Mouse (Mus musculus): Measurements from ENCODE around the gene Lrrc46.

The Lrrc46 gene

DNA sequence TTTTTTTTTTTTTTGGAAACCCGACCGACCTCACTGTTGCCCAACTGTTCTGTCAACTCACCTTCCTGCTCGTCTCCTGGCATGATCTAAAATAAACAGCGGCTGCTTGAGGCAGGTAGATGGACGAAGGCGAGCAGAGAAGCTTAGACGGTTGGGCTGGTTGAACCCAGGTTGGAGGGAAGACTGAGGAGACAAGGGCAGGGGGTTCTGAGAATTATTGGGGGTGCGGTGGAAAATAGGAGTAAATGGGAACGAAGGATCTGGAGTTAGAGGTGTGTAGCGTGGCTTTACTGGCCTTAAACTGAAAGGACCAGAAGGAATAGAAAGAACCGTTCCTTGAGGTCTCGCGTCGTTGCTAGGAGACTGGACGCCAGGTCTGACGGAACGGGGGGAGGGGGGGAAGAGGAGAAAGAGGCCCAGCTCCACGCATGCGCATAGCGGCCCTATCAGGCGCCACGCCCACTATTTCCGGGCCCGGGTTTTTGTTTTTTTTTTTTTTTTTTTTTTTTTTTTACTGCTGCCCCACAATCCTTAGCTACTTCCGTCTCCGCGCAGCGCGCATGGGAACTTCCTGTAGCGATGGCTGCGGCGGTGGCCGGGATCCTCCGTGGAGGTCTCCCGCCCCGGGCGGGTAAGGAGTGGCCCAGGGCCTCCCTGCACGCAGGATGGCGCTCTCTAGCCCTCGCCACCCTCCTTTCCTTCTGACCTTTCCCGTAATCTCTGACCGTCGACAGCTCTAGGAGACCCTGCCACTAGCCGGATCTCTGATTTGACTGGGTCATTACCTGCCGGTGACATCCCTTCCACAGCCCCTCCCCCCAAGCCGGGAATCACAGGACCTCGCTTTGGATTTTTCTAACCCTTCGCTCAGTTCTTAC lies at the start of gene Lrrc46, which contains the start of gene Mrpl10:
Gene Lrrc46 (minus strand): TSS at position 386 of the 878 bp plus-strand sequence.
Gene Mrpl10 (plus strand): TSS at position 539 of the 878 bp plus-strand sequence.
- DNase-seq (ENCODE audit: extremely low spot score), result peak; percentile 94

DNA sequence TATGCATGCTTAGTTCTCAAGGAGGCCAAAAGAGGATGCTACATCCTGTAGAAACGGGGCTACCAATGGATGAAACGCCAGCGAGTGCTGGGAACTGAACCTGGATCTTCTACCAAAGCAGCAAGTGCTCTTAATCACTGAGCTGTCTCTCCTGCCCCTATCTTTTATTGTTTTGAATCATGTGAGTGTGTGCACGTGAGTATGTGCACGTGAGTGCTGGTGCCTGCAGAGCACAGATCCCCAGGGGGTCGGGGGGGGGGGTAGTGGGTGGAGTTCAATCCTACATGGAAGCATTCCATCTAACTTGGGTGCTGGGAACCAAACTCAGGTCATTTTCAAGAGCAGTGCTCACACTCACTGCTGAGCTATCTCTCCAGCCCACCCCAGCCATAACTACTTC lies 45.2 kb upstream of the Lrrc46 start:
- DNase-seq (ENCODE audit: extremely low spot score), result no peak

DNA sequence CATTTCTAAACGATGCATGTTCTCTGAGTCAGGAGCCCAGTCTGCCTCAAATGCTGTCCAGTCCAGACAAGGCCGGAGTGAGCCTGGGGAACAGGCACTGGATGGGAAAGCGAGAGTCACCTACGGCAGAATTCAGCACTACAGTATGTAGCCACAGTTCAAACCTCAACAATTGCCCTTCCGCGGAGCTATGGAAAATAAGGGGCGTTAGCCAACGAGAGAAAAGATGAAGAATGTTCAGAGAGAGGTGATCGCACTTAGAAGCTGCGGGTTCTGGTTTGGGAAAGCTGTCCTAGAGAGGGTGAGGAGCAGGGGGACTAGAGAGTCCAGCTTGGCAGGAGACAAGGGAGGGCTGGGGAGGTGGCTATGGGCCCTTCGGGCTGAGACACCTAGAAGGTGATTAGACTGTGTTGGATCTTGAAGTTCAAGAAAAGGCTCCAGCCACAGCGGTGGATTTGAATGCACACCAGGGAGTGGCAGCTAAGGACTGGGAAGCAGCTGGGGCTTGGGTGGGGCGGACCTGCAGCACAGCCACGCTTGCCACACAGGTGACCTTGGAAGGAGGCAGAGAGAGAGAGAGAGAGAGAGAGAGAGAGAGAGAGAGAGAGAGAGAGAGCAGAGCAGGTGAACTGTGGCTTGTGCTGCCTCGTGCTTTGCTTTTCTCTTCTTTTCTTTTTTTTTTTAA lies 43.8 kb upstream of the Lrrc46 start:
- DNase-seq (ENCODE audit: extremely low spot score), result no peak

DNA sequence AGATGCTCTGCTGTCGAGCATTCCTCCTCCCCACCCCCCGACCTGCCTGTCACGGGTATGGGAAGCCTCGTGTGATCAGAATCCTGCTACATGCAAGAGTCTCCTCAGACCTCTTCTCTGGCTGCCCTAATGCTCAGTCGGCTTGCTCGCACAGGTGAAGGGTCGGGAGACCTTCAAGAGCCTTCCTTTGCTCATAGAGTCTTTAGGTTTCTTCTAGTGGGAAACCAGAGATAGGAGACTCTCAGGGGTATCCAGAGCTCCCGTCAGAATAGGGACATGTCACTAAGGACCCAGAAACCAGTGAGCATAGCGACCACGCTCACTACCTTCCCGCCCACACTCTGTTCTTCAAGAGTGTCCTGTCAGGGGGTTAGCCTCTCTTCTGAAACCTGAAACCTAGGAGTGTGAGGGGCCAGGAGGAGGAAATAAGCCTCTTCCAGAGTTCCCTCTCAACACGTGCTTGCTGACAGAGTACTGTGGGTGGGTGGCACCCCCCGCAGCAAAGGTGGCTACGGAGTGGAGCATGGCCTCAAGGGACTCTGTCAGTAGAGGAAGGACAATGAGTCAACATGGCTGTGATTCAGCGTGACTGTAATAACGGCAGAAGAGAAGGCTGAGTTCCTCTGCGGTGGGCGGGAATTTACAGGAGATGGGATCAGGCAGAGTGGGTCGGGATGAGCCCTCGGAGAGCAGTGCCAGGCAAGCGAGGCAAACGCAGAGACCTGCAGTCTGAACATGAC lies 42.4 kb upstream of the Lrrc46 start:
- DNase-seq (ENCODE audit: extremely low spot score), result no peak

DNA sequence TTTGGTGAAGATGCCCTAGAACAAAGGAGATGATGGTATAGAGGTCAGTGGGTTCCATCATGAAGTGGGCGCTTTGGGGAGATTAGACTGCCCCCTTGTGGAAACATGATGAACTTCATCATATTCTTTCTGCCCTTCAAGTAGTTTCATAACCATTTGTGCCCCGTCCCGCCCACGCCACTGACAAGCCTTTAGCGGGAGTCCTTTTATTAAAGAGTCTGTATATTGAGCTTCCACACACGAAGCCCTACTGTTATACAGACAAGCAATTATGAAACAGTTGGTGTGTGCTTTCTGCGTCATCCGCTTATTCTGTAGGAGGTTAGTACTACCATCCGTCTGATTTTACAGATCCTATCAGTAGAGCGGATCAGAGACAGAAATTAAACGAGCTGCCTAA lies 41.8 kb upstream of the Lrrc46 start:
- peak; percentile 34 for DNase-seq (ENCODE audit: extremely low spot score)

DNA sequence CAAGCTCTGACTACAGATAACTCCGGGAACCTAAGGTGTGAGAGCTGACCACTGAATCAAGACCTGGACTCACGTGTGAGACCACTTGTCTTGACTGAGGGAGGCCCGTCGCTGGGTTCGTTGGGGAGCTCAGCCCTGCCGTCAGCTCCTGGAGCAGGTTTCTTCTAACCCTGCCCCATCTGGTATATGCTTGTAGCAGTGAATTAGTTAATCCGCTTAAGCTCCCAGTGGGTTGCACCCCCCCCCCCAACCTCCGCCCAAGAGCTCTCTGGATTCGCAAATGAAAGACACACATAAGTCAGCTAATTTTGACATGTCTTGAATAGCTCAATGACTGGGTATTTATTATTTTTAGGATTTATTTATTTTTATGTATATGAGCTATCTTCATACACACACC lies 39.1 kb upstream of the Lrrc46 start:
- DNase-seq (ENCODE audit: extremely low spot score), result no peak

DNA sequence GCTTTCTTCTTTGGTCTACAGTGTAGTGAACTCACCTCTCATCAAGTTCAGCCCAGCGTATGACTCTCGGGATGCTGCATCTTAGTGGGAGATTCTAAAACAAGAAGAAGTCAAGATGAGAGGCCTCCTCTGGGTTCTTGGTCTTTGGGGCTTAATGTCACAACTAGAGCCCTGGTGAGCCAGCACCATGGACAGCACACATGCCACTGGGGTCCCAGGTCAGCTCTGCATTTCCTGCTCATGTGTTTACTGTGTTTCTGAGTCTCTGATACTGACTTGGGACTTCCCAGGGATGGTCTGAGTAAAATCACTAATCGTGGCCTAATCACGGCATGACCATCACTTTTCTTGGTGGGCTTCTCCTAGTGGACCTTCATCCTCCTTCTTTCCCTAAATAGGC lies 37.5 kb upstream of the Lrrc46 start:
- peak; percentile 43 for DNase-seq (ENCODE audit: extremely low spot score)

DNA sequence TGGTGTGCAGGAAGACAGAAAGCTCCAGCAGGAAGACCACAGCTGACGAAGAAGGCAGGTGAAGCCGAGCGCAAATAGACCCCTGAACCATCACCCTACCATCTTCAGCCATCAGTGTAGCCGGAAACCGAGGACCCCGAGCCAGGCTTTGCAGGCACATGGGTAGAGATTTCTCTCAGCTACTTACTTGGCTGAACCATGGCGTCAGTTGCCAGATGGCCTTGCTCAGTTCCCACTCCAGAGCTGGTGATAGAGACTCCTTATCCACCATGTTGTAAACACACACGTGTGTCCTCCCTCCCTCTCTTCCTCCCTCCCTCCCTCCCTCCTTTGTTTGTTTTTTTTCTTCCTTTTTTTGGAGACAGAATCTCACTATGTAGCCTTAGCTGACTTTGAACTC lies 33.0 kb upstream of the Lrrc46 start:
- DNase-seq (ENCODE audit: extremely low spot score), result no peak

DNA sequence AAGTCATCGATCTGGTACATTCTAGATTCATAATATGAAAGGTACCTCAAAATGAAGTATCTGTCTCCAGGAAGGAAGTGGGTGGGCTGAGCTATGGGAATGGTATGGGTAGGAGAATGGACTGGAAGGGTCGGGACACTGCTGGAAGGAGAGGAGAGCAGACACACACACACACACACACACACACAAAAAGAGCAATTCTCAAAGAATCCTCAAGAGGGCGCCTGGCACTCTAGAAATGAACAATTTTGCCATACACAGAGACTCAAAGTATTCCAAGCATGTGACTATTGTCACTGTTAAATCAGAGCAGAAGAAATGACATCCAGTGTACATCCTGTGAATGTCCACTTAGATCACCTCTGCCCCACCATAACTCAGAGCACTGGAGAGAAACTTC lies 31.3 kb upstream of the Lrrc46 start:
- peak; percentile 72 for DNase-seq (ENCODE audit: extremely low spot score)

DNA sequence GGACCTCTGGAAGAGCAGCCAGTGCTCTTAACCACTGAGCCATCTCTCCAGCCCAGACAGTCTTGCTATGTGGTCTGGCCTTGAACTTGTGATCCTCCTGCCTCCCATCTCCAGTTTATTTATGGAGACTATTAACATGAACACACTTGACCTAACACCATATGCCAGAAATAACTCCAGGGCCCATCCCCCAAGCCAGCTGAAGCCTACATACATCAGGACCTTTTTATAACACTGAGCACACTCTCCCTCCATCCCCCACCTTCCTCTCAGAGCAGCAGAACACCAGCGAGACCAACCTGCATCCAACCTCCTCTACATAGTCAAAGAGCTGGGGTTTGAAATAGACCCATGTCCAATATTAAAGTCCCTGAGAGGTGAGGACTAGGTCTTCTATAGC lies 29.9 kb upstream of the Lrrc46 start:
- no peak for DNase-seq (ENCODE audit: extremely low spot score)

DNA sequence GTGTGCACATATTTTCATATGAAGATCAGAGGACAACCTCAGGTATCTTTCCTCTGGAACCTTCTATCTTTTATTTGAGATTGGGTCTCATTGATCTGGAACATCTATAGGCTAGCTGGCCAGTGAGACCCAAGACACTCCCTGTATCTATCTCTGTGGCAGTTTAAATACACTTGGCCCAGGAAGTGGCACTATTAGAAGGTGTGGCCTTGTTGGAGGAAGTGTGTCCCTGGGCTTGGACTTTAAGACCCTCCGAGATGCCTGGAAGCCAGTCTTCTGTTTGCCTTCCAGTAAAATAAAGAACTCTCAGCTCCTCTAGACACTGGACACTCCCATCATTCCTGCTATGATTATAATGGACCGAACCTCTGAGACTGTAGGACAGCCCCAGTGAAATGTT lies 28.6 kb upstream of the Lrrc46 start:
- DNase-seq (ENCODE audit: extremely low spot score), result no peak

DNA sequence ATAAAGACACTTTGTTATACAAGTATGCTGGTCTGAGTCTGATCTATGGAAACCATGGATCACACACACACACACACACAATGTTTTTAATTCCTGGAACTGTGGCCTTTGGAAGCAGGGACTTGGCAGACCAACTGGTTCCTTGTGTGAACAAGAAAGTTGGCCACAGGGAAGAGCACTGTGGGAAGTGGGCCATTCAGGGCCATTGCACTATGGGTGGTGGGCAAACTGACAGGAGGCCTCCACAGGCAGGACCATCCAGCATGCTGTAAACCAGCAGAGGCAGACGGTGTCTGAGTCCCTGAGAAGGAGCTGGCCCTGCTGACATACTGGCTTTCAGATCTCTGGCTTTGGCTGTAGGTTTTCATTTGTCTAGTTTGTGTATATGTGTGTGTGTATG lies 28.1 kb upstream of the Lrrc46 start:
- no peak for DNase-seq (ENCODE audit: extremely low spot score)

DNA sequence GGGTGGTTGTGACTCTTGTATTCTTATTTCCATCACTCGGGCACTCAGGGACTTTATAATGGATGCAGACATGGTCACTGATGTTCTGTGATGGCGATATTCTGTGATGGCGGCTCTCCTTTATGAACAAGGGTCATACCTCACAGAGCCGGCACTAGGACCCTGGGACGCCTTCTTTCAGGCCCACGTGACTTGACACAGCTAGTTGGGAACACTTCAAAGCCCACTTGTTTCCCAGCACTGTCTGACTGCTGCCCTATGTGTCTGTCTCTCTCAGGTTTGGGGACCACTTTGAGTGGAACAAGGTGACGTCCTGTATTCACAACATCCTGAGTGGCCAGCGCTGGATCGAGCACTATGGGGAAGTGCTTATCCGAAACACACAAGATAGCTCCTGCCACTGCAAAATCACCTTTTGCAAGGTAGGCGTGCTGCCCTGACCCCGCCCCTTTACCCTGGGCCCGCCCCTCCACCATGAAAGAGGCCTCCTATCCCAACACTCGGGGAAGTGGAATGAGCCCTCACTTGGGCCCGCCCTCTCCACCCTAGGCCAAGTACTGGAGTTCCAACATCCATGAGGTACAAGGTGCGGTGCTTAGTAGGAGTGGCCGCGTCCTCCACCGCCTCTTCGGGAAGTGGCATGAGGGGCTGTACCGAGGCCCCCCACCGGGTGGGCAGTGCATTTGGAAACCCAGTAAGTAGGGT lies 25.6 kb upstream of the Lrrc46 start:
- DNase-seq (ENCODE audit: extremely low spot score), result peak; percentile 12

DNA sequence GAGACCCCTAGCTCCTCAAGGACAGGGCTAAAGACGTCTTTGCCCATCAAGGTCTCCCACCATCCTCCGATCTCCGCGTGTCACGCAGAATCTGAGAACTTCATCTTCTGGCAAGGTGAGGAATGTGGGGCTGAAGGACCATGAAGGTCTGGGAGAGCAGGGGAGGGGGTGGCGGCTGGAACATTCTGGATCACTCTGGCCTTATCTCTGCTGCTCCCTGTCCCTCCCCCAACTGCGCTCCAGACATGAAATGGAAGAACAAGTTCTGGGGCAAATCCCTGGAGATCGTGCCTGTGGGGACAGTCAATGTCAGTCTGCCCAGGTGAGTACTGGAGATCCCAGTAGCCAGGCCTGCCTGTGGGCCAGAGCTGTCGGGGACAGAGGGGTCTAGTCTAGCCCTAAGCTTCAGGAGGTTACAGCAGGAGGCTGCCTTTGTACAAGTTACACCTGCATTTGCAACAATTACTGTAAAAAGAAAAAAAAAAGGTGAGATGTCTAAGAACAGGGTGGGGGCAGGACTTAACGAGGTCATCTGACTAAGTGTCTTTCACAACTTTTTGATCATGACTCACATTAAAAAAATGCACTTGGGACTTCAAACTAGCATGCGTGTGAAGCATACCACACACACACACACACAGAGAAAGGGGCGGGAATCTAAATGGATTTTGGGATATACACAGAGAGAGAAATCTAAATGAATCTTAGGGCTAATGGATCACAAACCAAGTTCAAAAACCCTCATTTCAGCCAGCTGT lies 24.5 kb upstream of the Lrrc46 start:
- DNase-seq (ENCODE audit: extremely low spot score), result no peak

DNA sequence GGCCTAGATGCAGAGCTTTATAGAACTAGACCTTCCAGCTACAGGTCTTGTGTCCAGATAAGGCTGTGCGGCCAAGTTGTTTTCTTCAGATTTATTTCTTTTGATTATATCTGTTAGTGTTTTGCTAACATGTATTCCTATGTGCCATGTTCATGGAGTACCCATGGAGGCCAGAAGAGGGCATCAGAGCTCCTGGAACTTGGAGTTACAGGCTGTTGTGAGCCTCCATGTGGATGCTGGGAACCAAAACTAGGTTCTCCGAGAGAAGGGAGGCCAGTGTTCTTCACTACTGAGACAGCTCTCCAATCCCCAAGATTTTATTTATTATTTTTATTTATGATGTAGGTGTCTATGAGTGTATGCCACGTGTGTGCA lies 22.7 kb upstream of the Lrrc46 start:
- DNase-seq (ENCODE audit: extremely low spot score), result no peak

DNA sequence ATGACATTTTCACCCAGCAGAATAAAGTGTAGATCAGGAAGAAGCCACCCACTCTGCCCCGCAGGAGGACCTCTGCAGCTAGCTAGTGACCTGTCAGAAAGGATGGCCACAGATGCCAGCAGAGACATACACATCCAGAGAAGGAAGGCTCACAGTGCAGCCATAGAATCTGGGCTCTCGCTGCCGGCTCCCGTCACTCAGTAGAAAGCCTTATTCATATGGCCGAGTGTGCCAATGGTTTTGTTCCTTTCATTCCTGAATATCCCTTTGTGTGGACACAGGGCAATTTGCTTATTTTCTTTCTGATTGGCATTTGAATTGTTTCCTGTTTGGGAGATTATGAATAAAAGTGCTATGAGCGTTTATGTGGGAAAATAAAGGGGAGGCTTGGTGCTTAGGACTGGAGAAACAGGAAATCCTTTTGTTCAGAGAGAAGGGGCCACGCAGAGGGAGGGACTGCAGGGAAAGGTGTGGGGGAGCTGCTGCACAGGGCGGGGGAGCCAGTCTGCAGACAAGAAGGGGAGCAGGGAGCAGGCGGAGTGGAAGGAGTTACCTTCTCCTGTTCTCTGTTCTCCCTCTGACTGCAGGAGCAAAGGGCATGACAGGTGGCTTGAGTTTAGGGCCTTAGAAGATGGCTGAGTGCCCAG lies 22.2 kb upstream of the Lrrc46 start:
- DNase-seq (ENCODE audit: extremely low spot score), result no peak

DNA sequence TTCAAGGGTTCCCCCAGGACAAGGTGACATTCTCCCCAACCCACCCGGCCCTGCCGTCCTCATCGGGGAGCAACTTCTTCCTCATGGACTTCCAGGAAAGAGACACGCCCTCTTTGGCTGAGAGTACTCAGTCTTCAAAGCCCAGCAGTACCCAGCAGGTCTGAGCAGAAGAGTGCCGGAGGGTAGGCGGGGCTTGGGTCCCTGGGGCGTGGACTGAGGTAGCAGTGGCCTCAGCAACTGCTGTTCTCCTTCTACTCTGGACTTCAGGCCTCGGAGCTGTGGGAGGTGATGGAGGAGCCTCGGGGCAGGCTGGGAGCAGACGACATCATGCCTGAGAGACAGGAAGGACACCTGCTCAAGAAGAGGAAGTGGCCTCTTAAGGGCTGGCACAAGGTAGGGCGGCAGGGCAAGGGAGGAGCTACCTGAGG lies 11.0 kb upstream of the Lrrc46 start:
- no peak for DNase-seq (ENCODE audit: extremely low spot score)

DNA sequence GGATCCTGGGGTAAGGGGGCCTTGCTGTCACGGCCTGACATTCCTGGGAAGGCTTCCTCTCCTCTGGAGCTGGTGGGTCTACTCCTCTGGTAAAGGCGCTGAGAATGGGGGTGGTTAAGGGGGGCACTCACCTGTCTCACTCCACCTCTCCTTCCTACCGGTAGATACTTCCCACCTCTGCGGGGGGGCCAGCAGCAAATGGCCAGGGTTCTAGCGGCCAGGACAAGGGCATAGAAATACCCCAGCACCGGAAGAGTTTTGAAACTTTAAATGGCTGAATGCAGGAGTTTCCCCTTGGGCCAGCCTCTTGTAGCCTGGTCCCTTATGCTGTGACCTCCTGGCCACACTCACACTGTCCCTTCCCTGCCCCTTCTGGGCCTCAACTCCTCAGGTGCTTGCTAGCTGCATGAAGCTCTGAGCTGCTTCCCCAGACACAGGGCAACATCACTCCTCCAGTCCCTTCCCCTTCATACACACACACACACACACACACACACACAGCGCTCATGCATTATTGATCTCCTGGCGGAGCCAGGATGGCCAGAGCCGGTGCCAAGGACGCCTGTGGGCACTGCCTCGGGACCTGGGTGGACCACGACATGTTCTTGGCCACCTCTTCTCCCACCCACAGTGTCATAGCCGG lies 9.9 kb upstream of the Lrrc46 start:
- DNase-seq (ENCODE audit: extremely low spot score), result peak; percentile 6

DNA sequence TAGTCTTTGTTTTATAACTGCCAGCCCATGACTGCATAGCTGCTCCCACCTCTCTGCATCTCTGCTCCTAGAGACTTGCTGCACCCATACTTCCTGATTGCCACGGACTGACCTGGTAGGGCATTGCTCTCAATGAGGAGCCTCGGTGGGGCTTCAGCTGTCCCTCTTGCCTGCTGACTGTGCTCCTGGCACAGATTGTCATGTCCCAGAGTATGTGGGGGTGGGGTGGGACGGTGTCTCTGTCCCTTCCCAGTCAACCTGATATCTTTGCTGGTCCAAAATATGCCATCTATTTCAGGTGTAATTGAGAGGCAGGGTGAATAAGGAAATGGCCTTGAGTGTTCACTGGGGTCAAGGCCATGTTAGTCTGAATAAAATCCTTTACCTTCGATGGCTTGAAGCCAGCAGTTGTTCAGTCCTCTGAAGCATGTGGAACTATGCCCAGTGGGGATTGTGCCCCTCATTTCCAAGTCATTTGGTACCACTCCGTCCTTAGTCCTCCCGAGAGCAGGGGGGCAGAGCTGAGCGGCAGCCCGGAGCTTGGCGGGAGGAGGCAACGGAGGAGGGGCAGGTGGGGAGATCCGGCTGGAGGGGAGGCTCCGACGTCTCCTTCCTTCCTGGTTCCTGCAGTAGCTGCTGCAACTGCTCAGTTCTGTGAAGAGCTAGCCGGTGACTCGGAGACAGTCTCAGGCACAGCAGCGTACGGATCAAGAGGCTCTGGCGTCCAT lies 9.2 kb upstream of the Lrrc46 start, which contains the start of gene Osbpl7:
Gene Osbpl7 (plus strand): TSS at position 413 of the 728 bp plus-strand sequence.
- DNase-seq (ENCODE audit: extremely low spot score), result peak; percentile 75

Data from embryo, embryonic 9.5 days (tissue).